Mouse (Mus musculus) myocyte (in vitro differentiated cells): ENCODE results near the gene Pon2.

Experiments
- CEBPB ChIP-seq: IDR thresholded peaks from 2 replicates; pipeline ENCODE4 v1.6.1; 2011; ENCODE audit warnings: mild to moderate bottlenecking, moderate library complexity; ENCODE audit not compliant: poor library complexity, insufficient read depth, severe bottlenecking
- E2F4 ChIP-seq: IDR thresholded peaks from one replicate; pipeline ENCODE4 v1.6.1; 2011; ENCODE audit warnings: mild to moderate bottlenecking, control low read depth, moderate library complexity; ENCODE audit not compliant: insufficient read depth
- MAX ChIP-seq: IDR thresholded peaks from one replicate; pipeline ENCODE4 v1.6.1; 2011; ENCODE audit warnings: low read depth, mild to moderate bottlenecking, control low read depth
- MYOD1 ChIP-seq, 3 experiments: IDR thresholded peaks; one replicate each; pipeline ENCODE4 v1.6.1; 2011; ENCODE audit warnings: control low read depth in 2 of 3, low read depth in 2 of 3, mild to moderate bottlenecking in 2 of 3, moderate library complexity in 1 of 3; ENCODE audit not compliant: insufficient read length in 2 of 3, control insufficient read depth in 1 of 3
- POLR2A ChIP-seq: IDR thresholded peaks from one replicate; pipeline ENCODE4 v1.6.1; 2011; ENCODE audit warnings: low read depth, mild to moderate bottlenecking, control low read depth, moderate library complexity; ENCODE audit not compliant: insufficient read length
- POLR2AphosphoS2 ChIP-seq: IDR thresholded peaks from one replicate; pipeline ENCODE4 v1.6.1; 2011; ENCODE audit warnings: low read depth, control low read depth; ENCODE audit not compliant: insufficient read length
- SRF ChIP-seq: IDR thresholded peaks from one replicate; pipeline ENCODE4 v1.6.1; 2011; ENCODE audit warnings: low read depth; ENCODE audit not compliant: control insufficient read depth, insufficient read length
- USF1 ChIP-seq: IDR thresholded peaks from one replicate; pipeline ENCODE4 v1.6.1; 2011; ENCODE audit warnings: low read depth, mild to moderate bottlenecking, control low read depth, moderate library complexity

DNA sequence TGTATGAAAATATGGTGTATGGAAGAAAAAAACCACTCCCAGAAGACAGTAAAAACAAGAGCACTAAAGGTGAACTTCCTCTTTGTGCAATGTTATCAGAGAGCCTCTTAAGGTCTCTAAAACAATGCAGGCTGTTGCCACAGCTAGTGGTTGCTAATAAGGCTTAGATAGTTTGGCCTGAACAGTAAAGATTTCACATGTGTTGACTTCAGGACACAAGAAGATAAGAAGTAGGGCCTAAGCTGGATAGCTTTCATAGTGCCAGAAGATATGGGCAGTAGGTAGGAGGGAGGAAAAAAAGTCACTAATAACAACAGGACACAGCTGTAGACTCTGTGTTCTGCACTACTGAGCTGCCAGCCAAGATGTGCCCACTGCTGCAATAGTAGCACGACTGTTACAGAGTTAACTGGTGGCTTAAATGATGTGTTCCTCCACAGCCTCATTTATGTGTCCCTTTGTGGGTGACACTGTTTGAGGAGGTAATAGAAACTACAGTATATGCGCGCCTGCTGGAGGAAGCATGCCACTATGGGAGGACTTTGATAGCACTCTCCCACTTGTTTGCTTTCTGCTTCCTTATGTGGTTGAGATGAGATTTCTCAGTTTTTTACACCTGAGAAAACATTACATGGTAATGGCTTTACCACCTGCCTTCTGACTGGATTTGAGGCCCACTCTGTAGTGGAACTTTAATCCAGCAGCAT, 17.0 kb upstream of the Pon2 start:
- TF ChIP-seq E2F4 (no peak), POLR2AphosphoS2 (no peak), POLR2A (no peak), MAX (no peak), CEBPB (no peak), USF1 (no peak), MYOD1 (IDR thresholded peaks at IDR 0.05; ENCODE audit: control insufficient read depth in 1 of 3, insufficient read length in 2 of 3, low read depth in 2 of 3) (no peak), SRF (no peak)
